Comparison of ENCODE assay signal across 33 mouse cellular contexts in the genomic region with DNA sequence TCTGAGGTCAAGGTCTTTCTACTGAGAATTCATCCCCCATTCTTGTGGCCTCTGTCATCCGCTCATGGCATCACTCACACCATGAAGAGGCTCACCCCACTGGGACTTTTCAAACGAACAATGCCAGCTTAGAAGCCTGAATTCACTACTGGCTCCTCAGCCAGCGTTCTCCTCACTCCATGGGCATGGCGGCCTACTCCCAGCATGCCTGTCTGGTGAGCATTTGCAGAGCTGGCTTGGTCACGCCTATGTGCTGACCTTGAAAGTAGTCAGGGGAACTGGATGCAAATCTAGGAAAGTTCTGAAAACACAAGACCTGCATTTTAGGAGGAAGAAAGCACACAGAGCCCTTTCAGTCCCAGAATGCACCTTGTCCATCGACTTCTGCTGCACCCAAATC.
"Had no signal": no experiment of that assay in that cellular context is flagged by ENCODE, and none has a peak within 500 bp of the region (broad histone marks: within the 10 kb centered on the region; RNA-seq: fewer than 3 reads in every experiment).

No protein-coding gene starts in this region.

- H3K36me3 ChIP-seq: heart, embryonic 12.5 days; heart, embryonic 13.5 days; heart, embryonic 15.5 days; hindbrain, embryonic 10.5 days; hindbrain, embryonic 13.5 days; hindbrain, embryonic 15.5 days; intestine, embryonic 15.5 days; kidney, embryonic 15.5 days had no signal

- ATAC-seq: hindbrain, embryonic 16.5 days; hindbrain, postnatal 0 days; inflammation-experienced regulatory T-cells, adult 6 months; intestine, embryonic 15.5 days; intestine, embryonic 16.5 days; intestine, postnatal 0 days had no signal

- H3K27ac ChIP-seq: heart, embryonic 13.5 days; heart, embryonic 15.5 days; hindbrain, embryonic 10.5 days; hindbrain, embryonic 13.5 days; hindbrain, embryonic 14.5 days; hindbrain, embryonic 15.5 days; hindbrain, postnatal 0 days; intestine, embryonic 15.5 days; kidney, embryonic 15.5 days; kidney, postnatal 0 days; layer of hippocampus, adult 2 months; left cerebral cortex, adult 2 months had no signal

- H3K4me2 ChIP-seq: heart, embryonic 12.5 days; heart, embryonic 13.5 days; heart, embryonic 15.5 days; hindbrain, embryonic 13.5 days; hindbrain, embryonic 14.5 days; hindbrain, embryonic 15.5 days; intestine, embryonic 15.5 days; kidney, embryonic 15.5 days had no signal

- H3K4me1 ChIP-seq: hindbrain, embryonic 10.5 days; hindbrain, embryonic 13.5 days; hindbrain, embryonic 15.5 days; intestine, embryonic 15.5 days; kidney, embryonic 15.5 days had no signal

- H3K9me3 ChIP-seq: heart, embryonic 13.5 days; heart, embryonic 15.5 days; hindbrain, embryonic 13.5 days; hindbrain, embryonic 15.5 days; intestine, embryonic 15.5 days; kidney, embryonic 15.5 days had no signal

- DNase-seq: heart, postnatal 10 days; heart, postnatal 14 days; heart, postnatal 36 days; heart, postnatal 4 days; kidney, adult 11 months; kidney, adult 18-20 months; kidney, adult 2 months; kidney, adult 8-10 months; kidney, adult 9 months; kidney, postnatal 10 days; kidney, postnatal 14 days; kidney, postnatal 25 days; kidney, postnatal 36 days; kidney, postnatal 4 days; layer of hippocampus, adult 9-11 months; layer of hippocampus, postnatal 36 days had no signal

- H3K9ac ChIP-seq: heart, embryonic 12.5 days; heart, embryonic 13.5 days; heart, embryonic 15.5 days; hindbrain, embryonic 13.5 days; hindbrain, embryonic 14.5 days; hindbrain, embryonic 15.5 days; intestine, embryonic 15.5 days; kidney, embryonic 15.5 days had no signal

- H3K27me3 ChIP-seq: heart, embryonic 12.5 days; heart, embryonic 13.5 days; heart, embryonic 15.5 days; hindbrain, embryonic 13.5 days; hindbrain, embryonic 15.5 days; intestine, embryonic 15.5 days; kidney, embryonic 15.5 days had no signal

- H3K4me3 ChIP-seq: heart, embryonic 12.5 days; heart, embryonic 13.5 days; heart, embryonic 15.5 days; hindbrain, embryonic 10.5 days; hindbrain, embryonic 13.5 days; hindbrain, embryonic 15.5 days; intestine, embryonic 15.5 days; kidney, embryonic 15.5 days; layer of hippocampus, adult 2 months; left cerebral cortex, adult 2 months had no signal
